Comparison of ENCODE assay signal across 9 mouse cellular contexts in genomic region chrX:94674977-94675376, GRCm38 (mm10). TPM values are rescaled to one million over a fixed set of nuclear protein-coding genes. Genes with fewer than 3 reads are reported as not detected.
A peak's percentile ranks its signal among the peaks of the same experiment; 100 is the strongest.
DNase-seq lines count a peak whose midpoint lies in the region; ATAC-seq and TF ChIP-seq lines count a peak whose summit lies in the region.
"Had no signal": no experiment of that assay in that cellular context is flagged by ENCODE, and none has a peak within 500 bp of the region (broad histone marks: within the 10 kb centered on the region; RNA-seq: fewer than 3 reads in every experiment).

No protein-coding gene starts in this region.

- TF ChIP-seq POLR2A in cortical plate, adult 2 months (IDR thresholded peaks at IDR 0.05; ENCODE audit: extremely low read depth, insufficient read depth, low read length): no peak

- ATAC-seq in activated CD4-positive, CD25-positive, alpha-beta regulatory T cell, adult 4 months: no peak

- peak; percentile 30; the same call in 1 of the 2 replicates for TF ChIP-seq CTCF in cortical plate, adult 2 months (IDR thresholded peaks at IDR 0.05; ENCODE audit: extremely low read depth, insufficient read depth, low read length)

- H3K27ac ChIP-seq in cortical plate, adult 2 months (ENCODE audit: insufficient read depth, low read length): no peak overlapping the region
- H3K27ac ChIP-seq: neural tube, embryonic 12.5 days had no signal

- peak; percentile 2 to 20 for DNase-seq in heart, adult 18-20 months
- no peak for DNase-seq in heart, adult 9 months (ENCODE audit: low spot score in 2 of 2)
- peak; percentile 55 for DNase-seq in 416B (ENCODE audit: low read depth)
- peak; percentile 10 for DNase-seq in T-cell, adult 2 months (ENCODE audit: low spot score)
- DNase-seq in layer of hippocampus, postnatal 14 days (ENCODE audit: low spot score in 2 of 2): peak; percentile 9 to 36
- peak; percentile 76 for DNase-seq in retina, embryonic 14.5 days (ENCODE audit: low spot score)

- no peak overlapping the region for H3K4me3 ChIP-seq in cortical plate, adult 2 months (ENCODE audit: insufficient read depth, low read length)
- H3K4me3 ChIP-seq: neural tube, embryonic 12.5 days had no signal

- no peaks in the 10 kb centered on the region for H3K4me1 ChIP-seq in cortical plate, adult 2 months (ENCODE audit: control insufficient read depth, insufficient read depth, low read length)
- H3K4me1 ChIP-seq: neural tube, embryonic 12.5 days had no signal

RNA-seq across cellular contexts. Expression of gene Gspt2, which starts 39.1 kb away (rescaled TPM):
- under 1 TPM; 0.46 to 0.69 TPM for total RNA-seq in heart, adult 18-20 months (2021)
- polyA plus RNA-seq in cortical plate, adult 2 months (2012; rRNA removed): 26.0 and 26.8 TPM in 2 replicates
- total RNA-seq in layer of hippocampus, postnatal 14 days (2021): 10 to 100 TPM; 38.5 to 40.4 TPM
- polyA plus RNA-seq in activated CD4-positive, CD25-positive, alpha-beta regulatory T cell, adult 4 months (2017; shearing (Covaris generic)): not detected

RNA-seq across cellular contexts. Expression of gene Zxdb, which starts 49.4 kb away (rescaled TPM):
- 1 to 10 TPM; 4.7 TPM for total RNA-seq in heart, adult 18-20 months (2021)
- polyA plus RNA-seq in cortical plate, adult 2 months (2012; rRNA removed): 11.3 and 11.4 TPM in 2 replicates
- 10 to 100 TPM; 11.8 to 13.4 TPM for total RNA-seq in layer of hippocampus, postnatal 14 days (2021)
- polyA plus RNA-seq in activated CD4-positive, CD25-positive, alpha-beta regulatory T cell, adult 4 months (2017; shearing (Covaris generic)): 1 to 10 TPM; 2.2 to 3.1 TPM

Comparison
In these comparisons a context has a peak if more than half of its experiments do, and no peak if none do; other contexts are left out.
1. DNase-seq: peak in heart, adult 18-20 months (2 of 2), 416B (single experiment), T-cell, adult 2 months (single experiment), layer of hippocampus, postnatal 14 days (2 of 2) and retina, embryonic 14.5 days (single experiment); none in heart, adult 9 months (0 of 2).
2. RNA of gene Gspt2, which starts 39.1 kb away (total RNA-seq): 38.5 to 40.4 TPM in layer of hippocampus, postnatal 14 days; 0.46 to 0.69 TPM in heart, adult 18-20 months; every median in the first group is over 10 times any median in the second.